Mouse (Mus musculus) ZHBTc4 (cell line): ENCODE data around the gene Ap2a2.
"Not testable (repeated sequence)": the region's sequence is repeated elsewhere in the genome, so short reads cannot be mapped to it uniquely, and the experiment has no call there.

ENCODE experiments used
- DNase-seq: peaks from one replicate; pipeline ENCODE4 v3.0.0-alpha.2; 2011; ENCODE audit warnings: low read depth, low spot score

The Ap2a2 gene

GRCm38 (mm10) chr7:141593056-141593455 is 31.1 kb downstream of the Ap2a2 start:
- DNase-seq: no peak

GRCm38 (mm10) chr7:141596971-141597370 is 35.0 kb downstream of the Ap2a2 start:
- DNase-seq: no peak

DNA sequence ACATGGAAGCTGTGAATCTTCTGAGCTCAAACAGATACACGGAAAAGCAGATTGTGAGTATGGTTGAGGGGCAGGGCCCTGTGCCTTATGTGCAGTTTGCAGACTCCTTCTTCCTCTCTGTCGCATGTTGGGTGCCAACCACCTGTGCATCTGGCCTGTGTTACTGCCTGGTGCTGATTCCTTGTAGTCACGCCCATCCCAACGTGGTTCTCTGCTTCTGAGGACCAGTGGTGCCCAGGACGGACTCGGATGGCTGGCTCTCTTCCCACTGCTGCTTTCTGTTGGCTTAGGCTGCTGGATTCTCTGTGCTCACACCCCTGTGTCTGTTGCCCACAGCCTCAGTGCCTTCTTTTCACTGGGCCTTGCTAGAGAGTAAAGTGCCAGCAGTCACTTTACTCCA is 35.6 kb downstream of the Ap2a2 start:
- DNase-seq: no peak

GRCm38 (mm10) chr7:141607717-141608116 is 45.7 kb downstream of the Ap2a2 start:
- no peak for DNase-seq

DNA sequence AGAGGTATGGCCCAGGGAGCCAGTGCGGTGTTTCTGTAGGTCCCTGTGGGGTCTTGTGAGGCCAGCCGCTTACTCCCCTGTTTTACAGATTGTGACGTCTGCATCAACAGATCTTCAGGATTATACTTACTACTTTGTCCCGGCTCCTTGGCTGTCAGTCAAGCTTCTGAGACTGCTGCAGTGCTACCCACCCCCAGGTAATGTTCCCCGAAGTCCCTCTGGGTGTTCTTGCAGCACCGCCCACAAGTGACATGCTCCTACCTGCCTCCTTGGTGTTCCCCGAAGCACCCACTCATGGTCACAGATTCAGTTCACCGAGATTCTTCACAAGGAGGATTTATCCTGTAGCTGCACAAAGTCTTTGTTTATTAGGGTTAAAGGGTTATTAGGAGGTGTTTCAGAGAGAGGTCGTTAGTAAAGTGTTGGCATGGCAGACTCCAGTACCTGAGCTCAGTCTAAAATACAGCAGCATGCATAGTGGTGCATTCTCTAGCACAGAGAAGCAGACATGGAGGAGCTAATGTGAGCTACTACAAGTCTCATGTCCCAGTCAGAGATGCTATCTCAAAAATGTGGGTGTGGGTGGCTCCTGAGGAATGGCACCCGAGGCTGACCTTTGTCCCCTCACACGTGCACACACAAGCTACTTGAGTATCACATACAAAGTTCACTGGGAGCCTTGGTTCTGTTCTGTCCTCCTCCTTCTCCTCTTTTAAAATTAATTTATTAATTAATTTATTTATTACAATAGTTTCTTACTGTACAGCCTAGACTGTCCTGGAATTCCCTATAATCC is 47.9 kb downstream of the Ap2a2 start:
- DNase-seq: peak; percentile 40

DNA sequence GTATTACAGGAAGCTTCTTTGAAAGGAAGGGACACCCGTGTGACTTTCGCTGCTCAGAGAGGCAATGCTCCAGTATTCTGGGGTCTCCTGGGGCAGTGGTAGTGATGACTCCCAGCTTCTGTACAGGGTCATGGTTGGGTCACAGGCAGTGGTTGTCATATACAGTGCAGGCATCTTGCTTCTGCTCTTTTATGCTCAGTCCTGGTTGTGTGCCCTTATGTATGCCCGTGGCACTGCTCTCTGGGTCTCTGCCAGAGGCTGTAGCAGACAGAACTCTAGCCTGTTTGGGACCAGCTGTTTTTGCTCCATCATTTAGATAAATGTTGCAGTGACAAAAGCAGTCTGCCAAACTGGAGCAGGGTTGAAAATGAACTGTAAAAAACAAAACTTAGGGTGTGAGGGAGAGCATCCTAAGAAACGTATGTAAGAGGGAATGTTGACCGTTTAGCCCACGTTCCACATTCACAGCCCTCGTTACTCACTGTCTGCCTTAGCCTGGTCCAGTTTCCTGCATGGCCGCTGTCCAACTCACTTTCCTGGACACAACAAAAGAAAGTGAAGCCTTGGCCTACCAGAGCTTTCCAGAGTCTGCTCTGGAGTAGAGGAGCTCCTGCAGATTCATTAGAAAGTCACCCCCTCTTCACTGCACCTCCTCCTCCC is 49.9 kb downstream of the Ap2a2 start:
- no peak for DNase-seq

- DNase-seq: no peak
Observed at GRCm38 (mm10) chr7:141612371-141612760, 50.4 kb downstream of the Ap2a2 start.

- DNase-seq: no peak
Observed at GRCm38 (mm10) chr7:141612791-141613190, 50.8 kb downstream of the Ap2a2 start.

DNA sequence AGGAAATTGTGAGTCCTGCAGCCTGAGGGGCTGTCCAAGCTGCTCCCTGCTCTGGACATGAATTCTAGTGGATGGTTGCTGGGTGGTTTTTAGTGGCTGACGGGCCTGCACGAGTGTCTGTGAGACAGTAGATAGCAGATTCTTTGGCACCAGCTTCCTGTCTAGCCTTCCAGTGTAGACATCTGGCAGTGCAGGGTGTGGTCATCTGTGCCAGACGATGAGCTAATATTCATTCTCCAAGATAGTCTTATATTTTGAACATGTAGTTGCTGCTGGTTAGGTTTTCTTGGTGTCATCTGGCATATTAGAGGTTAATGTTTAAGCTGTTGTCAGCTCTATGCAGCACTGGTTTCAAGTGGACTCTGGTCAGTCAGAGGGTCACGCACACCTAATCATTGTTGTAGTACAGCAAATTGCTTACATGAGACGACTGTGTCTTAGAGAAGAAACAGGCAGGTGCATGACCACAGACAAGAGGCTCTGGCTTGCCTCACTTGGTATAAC is 52.4 kb downstream of the Ap2a2 start:
- DNase-seq: no peak

DNA sequence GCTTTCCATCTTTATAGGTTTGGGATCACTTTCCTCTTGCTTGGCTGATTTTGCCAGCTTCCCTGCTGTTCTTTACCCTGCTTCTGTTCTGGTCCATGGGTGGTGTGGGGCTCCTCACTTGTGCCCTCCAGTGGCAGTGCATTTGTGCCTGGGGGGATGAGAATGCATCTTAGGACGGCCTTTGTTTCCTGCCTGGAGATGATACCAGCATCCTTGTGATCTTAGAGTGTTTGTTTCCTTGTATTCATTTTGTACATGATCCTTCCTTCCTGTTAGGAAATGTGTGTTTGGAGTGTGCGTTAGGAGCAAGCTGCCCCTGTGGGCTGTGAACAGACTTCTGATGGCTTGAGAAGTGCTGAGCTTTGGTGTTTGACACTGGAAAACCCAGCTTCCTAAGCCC is 62.2 kb downstream of the Ap2a2 start:
- no peak for DNase-seq

DNA sequence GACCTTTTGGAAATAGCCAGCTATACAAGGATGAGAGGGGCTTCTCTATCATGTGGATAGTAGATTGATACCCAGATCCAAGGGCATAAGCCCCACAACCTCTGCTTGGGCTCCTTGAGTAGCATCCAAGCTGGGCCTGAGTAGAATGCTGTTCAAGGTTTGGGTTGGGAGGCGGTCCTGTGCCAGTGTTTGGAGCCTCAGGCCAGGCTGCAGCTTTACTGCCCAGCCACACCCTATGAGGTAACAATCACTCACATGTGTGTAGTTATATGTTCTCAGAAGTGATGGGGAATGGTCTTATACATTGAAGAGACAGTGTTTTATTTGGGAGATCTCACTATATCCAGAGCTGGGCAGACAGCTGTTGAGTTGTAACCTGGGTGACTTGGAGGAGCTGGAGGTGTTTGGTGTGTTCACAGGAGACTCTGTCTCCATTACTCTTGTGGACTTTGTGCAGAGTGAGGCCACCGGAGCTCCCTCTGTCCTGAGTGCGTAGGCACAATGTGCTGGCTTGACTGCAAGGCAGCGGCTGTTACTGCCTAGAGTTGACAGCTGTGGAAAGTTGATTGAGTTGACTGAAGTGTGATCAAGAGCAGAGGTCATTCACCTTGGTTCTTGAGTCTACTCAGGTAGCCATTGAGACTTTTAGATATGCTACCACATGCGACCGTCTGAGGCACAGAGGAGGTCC is 63.3 kb downstream of the Ap2a2 start:
- DNase-seq: no peak

- no peak for DNase-seq
Observed at GRCm38 (mm10) chr7:141628018-141628417, 66.0 kb downstream of the Ap2a2 start.

DNA sequence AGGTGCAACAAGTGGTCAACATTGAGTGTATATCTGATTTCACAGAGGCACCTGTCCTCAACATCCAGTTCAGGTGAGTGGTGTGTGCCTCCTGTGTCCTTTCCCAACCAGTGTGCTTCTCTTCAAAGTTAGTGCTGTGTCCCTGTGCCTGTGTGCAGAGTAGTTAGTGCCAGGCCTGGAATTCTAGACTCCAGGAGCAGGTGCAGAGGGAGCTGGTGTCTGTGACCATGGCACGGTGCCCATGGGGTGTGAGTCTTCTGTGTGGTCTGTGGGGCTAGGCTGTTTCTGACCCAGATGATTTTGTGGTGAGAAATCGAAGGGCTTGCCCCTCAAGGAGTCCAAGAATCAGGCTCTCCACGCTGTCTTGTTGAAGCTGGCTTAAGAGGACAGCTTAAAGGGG is 67.3 kb downstream of the Ap2a2 start:
- DNase-seq: no peak

DNA sequence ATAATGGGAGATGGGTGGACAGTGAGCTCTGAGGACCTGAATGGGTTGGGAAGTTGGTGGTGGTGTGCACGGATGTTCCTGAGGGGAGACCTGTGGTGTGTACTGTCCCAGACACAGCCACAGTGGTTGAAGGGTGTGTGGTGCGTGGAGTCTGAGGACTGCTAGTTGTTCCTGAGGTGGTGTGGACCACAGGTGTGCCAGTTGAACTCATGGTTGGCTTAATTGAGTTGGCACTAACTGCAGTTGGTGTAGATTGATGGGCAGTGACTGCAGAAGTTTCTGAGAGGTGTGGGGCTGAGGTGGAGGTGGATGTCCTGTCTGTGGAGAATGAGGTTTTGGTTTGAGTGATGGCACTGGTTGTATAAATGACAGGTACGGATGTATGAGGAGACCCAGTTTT is 76.1 kb downstream of the Ap2a2 start:
- DNase-seq: not testable (repeated sequence)

DNA sequence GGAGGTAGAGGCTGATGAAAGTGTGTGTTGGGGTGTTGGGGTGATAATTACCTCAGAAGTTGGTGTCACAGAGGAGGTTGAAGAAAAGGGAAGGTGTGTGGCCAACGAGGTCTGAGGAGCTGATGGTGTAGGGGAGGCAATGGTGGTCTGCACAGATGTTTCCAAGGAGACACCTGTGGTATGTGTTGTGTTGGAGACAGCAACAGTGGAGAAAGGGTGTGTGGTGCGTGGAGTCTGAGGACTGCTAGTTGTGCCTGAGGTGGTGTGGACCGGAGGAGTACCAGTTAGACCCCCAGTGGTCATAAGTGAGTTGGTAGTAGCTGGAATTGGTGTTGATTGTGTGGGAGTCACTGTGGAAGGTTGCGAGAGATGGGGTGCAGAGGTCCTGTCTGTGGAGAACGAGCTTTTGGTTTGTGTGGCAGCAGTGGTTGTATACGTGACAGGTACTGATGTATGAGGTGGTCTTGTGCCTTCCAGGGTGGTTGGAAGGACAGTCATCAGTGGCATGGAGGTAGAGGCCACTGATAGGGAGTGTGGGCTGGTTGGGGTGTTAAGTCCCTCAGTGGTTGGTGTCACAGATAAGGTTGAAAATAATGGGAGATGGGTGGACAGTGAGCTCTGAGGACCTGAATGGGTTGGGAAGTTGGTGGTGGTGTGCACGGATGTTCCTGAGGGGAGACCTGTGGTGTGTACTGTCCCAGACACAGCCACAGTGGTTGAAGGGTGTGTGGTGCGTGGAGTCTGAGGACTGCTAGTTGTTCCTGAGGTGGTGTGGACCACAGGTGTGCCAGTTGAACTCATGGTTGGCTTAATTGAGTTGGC is 76.8 kb downstream of the Ap2a2 start:
- DNase-seq: not testable (repeated sequence)

GRCm38 (mm10) chr7:141639335-141639890 is 77.4 kb downstream of the Ap2a2 start:
- DNase-seq: not testable (repeated sequence)

DNA sequence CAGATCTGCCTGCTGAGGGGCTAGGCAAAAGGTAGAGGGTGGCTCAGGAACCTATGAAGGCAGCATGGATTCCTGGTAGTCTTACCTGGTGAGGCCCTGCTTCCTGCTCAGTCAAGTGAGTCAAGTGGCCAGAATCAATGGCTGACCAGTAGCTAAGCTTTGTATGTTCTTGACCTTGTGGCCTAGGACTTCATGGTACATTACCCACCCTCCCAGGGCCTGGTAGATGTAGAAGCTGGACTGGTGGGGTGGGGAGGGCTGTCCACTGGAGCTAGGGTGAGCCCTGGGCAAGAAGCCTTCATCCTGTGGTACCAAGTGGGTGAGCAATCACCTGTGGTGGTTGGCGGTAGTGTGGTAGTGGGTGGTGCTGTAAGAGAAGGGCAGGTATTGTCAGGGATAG is 80.4 kb downstream of the Ap2a2 start:
- DNase-seq: no peak

GRCm38 (mm10) chr7:141643160-141643559 is 81.2 kb downstream of the Ap2a2 start:
- DNase-seq: peak; percentile 49

- DNase-seq: no peak
Observed at GRCm38 (mm10) chr7:141647083-141647482, 85.1 kb downstream of the Ap2a2 start.

DNA sequence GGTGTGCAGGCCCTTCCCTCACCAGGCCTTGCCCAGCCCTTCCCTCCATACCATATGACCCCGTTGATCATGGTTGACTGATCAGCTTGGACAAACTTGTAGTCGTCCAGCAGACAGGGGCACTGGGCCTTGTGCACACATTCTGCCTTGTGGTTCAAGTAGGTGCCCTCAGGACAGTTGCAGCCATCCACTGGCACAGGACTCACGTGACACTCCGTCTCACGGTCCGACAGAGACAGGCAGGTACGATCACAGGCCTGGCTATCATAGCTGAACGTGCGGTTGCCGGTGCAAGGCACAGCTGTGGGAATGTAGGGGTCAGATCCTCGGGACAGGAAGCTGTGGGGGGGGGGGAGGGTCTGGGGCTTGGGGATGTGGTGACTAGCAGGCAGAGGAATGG is 85.8 kb downstream of the Ap2a2 start:
- no peak for DNase-seq

DNA sequence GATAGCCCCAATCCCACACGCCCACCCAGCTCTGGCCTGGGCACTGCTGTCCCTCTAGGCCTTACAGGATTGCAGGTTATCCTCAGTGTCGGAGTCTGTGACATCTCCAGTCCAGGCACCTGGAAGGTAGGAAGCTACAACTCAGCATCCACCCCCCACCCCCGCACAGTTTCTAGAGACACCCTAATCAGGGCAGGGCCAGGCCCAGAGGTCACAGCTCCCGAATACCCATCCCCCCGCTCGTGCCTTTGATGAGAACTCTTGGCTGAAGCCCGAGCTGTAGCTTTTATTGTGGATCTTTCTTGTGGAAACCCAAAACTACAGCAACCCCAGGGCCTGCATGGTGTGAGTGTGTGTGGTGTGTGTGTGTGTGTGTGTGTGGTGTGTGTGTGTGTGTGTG is 90.2 kb downstream of the Ap2a2 start:
- peak; percentile 55 for DNase-seq
